Mouse (Mus musculus) olfactory bulb, adult 2 months (tissue): ENCODE measurements around the gene Olfr1458.

ENCODE experiments used
- CTCF ChIP-seq: fragments of 200-500 bp; IDR thresholded peaks from 2 replicates; pipeline ENCODE4 v1.5.1; 2012; ENCODE audit warnings: low read depth, mild to moderate bottlenecking, low read length, moderate library complexity; ENCODE audit not compliant: insufficient read depth
- POLR2A ChIP-seq: fragments of 200-500 bp; IDR thresholded peaks from 2 replicates; pipeline ENCODE4 v1.6.1; 2012; ENCODE audit warnings: mild to moderate bottlenecking, low read depth, low read length, moderate library complexity; ENCODE audit not compliant: insufficient read depth

GRCm38 (mm10) chr19:13106675-13107074, at the start of gene Olfr1458:
- TF ChIP-seq CTCF (no peak), POLR2A (no peak)
